Mouse (Mus musculus): ENCODE results near the gene Hba-a1.
"Not testable (repeated sequence)": the region's sequence is repeated elsewhere in the genome, so short reads cannot be mapped to it uniquely, and the experiment has no call there.

Hba-a1 gene

GRCm38 (mm10) chr11:32296203-32296602, 12.9 kb downstream of the Hba-a1 start, which contains the start of gene Hba-a2:
Gene Hba-a2, plus strand, starts transcription at chr11:32296489.
- not testable (repeated sequence) for DNase-seq

- not testable (repeated sequence) for DNase-seq
Observed at GRCm38 (mm10) chr11:32297417-32297816, 14.1 kb downstream of the Hba-a1 start.

GRCm38 (mm10) chr11:32297866-32298531, 14.7 kb downstream of the Hba-a1 start:
- no peak for DNase-seq

GRCm38 (mm10) chr11:32298532-32298918, 15.2 kb downstream of the Hba-a1 start:
- DNase-seq, result no peak

- DNase-seq, result peak; percentile 50 to 81
Observed at GRCm38 (mm10) chr11:32299865-32300264, 16.6 kb downstream of the Hba-a1 start, which contains the start of gene Hbq1a. Gene Hbq1a, plus strand, starts transcription at chr11:32300069.

GRCm38 (mm10) chr11:32300279-32301267, 17.3 kb downstream of the Hba-a1 start:
- DNase-seq, result no peak

GRCm38 (mm10) chr11:32301506-32301905, 18.2 kb downstream of the Hba-a1 start:
- no peak for DNase-seq

- no peak for DNase-seq
Observed at GRCm38 (mm10) chr11:32302824-32303419, 19.6 kb downstream of the Hba-a1 start.

- no peak for DNase-seq
Observed at GRCm38 (mm10) chr11:32303455-32303854, 20.1 kb downstream of the Hba-a1 start.

- DNase-seq, result no peak
Observed at GRCm38 (mm10) chr11:32307006-32307405, 23.7 kb downstream of the Hba-a1 start.

- DNase-seq, result no peak
Observed at GRCm38 (mm10) chr11:32309446-32309845, 26.1 kb downstream of the Hba-a1 start.

GRCm38 (mm10) chr11:32309928-32310327, 26.6 kb downstream of the Hba-a1 start:
- DNase-seq, result no peak

GRCm38 (mm10) chr11:32316009-32316408, 32.7 kb downstream of the Hba-a1 start:
- no peak for DNase-seq

- DNase-seq, result no peak
Observed at GRCm38 (mm10) chr11:32320507-32321195, 37.3 kb downstream of the Hba-a1 start.

- DNase-seq, result peak; percentile 48 to 84
Observed at GRCm38 (mm10) chr11:32321196-32321565, 37.9 kb downstream of the Hba-a1 start.

- DNase-seq, result peak; percentile 86 to 95
Observed at GRCm38 (mm10) chr11:32324609-32325008, 41.3 kb downstream of the Hba-a1 start.

GRCm38 (mm10) chr11:32331075-32331474, 47.8 kb downstream of the Hba-a1 start:
- DNase-seq, result peak; percentile 58 to 63

GRCm38 (mm10) chr11:32331861-32332260, 48.5 kb downstream of the Hba-a1 start:
- no peak for DNase-seq

- no peak for DNase-seq
Observed at GRCm38 (mm10) chr11:32333235-32333634, 49.9 kb downstream of the Hba-a1 start.
